Mouse (Mus musculus) midbrain, embryonic 14.5 days (tissue): ENCODE data around the gene Ushbp1. TPM values are rescaled to one million over a fixed set of nuclear protein-coding genes. Genes with fewer than 3 reads are reported as not detected.
"Not testable (repeated sequence)": the region's sequence is repeated elsewhere in the genome, so short reads cannot be mapped to it uniquely, and the experiment has no call there.

ENCODE experiments used
- ATAC-seq: fragments of 200-750 bp; cut with Nextera tagmentation; 2 replicates; pipeline ENCODE4 v1.8.0; 2017; ENCODE audit warnings: moderate number of reproducible peaks, moderate library complexity; ENCODE audit not compliant: low FRiP score, low TSS enrichment
- DNase-seq: peaks from one replicate; pipeline ENCODE4 v3.0.0-alpha.2; 2015
- H3K27ac ChIP-seq: fragments of 300-500 bp; sonication (generic); replicated peaks from 2 replicates; pipeline ENCODE4 v1.5.1; 2014; ENCODE audit warnings: mild to moderate bottlenecking, low read depth, low read length, moderate library complexity
- H3K27me3 ChIP-seq: fragments of 300-500 bp; sonication (generic); 2 replicates; pipeline ENCODE4 v1.6.1; 2014; ENCODE audit warnings: low read length, control low read depth, mixed read lengths; ENCODE audit not compliant: control insufficient read depth, insufficient read depth
- H3K36me3 ChIP-seq: fragments of 300-500 bp; sonication (generic); 2 replicates; pipeline ENCODE4 v1.6.1; 2014; ENCODE audit warnings: low read length, control low read depth; ENCODE audit not compliant: control insufficient read depth, insufficient read depth
- H3K4me1 ChIP-seq: fragments of 300-500 bp; sonication (generic); 2 replicates; pipeline ENCODE4 v1.6.1; 2014; ENCODE audit warnings: mild to moderate bottlenecking, antibody characterized with exemption, low read length, control low read depth; ENCODE audit not compliant: control insufficient read depth, insufficient read depth
- H3K4me2 ChIP-seq: fragments of 300-500 bp; sonication (generic); 2 replicates; pipeline ENCODE4 v1.6.1; 2014; ENCODE audit warnings: mild to moderate bottlenecking, low read length, moderate library complexity
- H3K4me3 ChIP-seq: fragments of 300-500 bp; sonication (generic); replicated peaks from 2 replicates; pipeline ENCODE4 v1.5.1; 2014; ENCODE audit warnings: low read depth, low read length
- H3K9ac ChIP-seq: fragments of 300-500 bp; sonication (generic); replicated peaks from 2 replicates; pipeline ENCODE4 v1.6.1; 2014; ENCODE audit warnings: mild to moderate bottlenecking, low read length, moderate library complexity
- H3K9me3 ChIP-seq: fragments of 300-500 bp; sonication (generic); 2 replicates; pipeline ENCODE4 v1.6.1; 2016; ENCODE audit warnings: low read length, control low read depth, mixed read lengths; ENCODE audit not compliant: control insufficient read depth
- WGBS: fragments of 180-500 bp; shearing (Covaris S2); extraction: QIAGEN DNeasy Blood & Tissue Kit; methylation state at CpG from one replicate; pipeline ENCODE4 v1.1.7; 2014; 5-methylcytosine and 5-hydroxymethylcytosine counted together
- polyA plus RNA-seq: library from polyadenylated mRNA; unstranded; fragments of >200 nt; fragmentation: Nextera tagmentation; extraction: Ambion mirVana; gene quantifications from 2 replicates; pipeline ENCODE4 v1.2.1, GENCODE M21; 2014

Ushbp1 gene
- polyA plus RNA-seq, 1 experiment from 2014 or later: 5.7 TPM

DNA sequence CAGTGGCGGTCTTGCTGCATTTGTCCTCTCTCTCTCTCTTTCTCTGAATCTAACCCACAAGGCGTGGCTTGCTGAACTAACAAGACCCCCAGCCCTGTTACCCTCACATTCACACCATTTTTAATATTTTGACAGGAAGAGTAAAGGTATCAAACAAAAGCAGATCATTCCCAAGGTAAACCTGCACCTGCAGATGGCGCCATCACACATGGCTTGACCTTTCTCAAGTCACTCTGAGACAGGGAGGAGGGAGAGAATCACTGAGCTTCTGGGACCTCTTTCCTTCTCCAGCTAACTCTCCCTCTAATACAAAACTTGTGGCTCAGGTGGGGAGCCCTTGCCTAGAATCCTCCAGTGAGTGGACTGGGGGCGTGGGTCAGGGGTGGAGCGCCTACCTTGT is 55.0 kb downstream of the Ushbp1 start:
- peak; percentile 60 for DNase-seq
- Histone ChIP-seq H3K4me2 (no peak overlapping the region), H3K4me3 (no peak overlapping the region), H3K9me3 (no peaks in the 10 kb centered on the region), H3K27ac (no peak overlapping the region), H3K9ac (no peak overlapping the region), H3K36me3 (peaks cover 74% of the 10 kb centered on the region), H3K4me1 (no peaks in the 10 kb centered on the region), H3K27me3 (no peaks in the 10 kb centered on the region)
- no peak for ATAC-seq
- WGBS: 81% methylated on average over 5 of the region's 5 CpGs

DNA sequence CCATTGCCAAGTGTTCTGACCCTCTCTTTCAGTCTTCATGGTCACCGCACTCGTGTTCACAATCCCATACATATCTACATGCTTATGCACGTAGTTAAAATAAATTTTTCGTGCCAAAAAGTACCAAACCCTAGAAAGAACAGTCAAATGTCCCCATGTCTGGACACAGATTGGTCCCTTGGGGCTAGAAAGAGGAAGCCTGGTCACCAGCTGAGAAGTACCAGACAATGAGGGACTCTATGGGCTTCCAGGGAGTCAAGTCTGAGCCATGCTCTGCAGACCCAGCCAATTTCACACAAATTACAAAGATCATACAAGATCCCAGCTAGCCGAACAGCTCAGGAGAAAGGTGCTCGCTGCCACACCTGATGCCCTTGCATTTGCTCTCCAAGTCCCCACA is 57.8 kb downstream of the Ushbp1 start:
- not testable (repeated sequence) for H3K4me2 ChIP-seq, H3K4me3 ChIP-seq, DNase-seq, H3K9ac ChIP-seq, H3K27me3 ChIP-seq, H3K4me1 ChIP-seq, ATAC-seq, H3K27ac ChIP-seq, H3K9me3 ChIP-seq
- H3K36me3 ChIP-seq: peaks cover 64% of the 10 kb centered on the region
- WGBS: 97% methylated on average over 6 of the region's 6 CpGs

Other genes starting within 250 kb of the Ushbp1 start
- 15.5 and 16.8 TPM in 2 replicates for gene Myo9b, start 123.1 kb downstream of the Ushbp1 start, polyA plus RNA-seq
- gene Haus8, start 122.9 kb downstream of the Ushbp1 start, polyA plus RNA-seq: 52.0 and 59.5 TPM in 2 replicates
- 121 TPM in 2 replicates for gene Use1, start 29.0 kb downstream of the Ushbp1 start, polyA plus RNA-seq
- gene Ocel1, start 24.5 kb downstream of the Ushbp1 start, polyA plus RNA-seq: 4.2 and 4.3 TPM in 2 replicates
- 24.9 and 29.4 TPM in 2 replicates for gene Nr2f6, start 13.8 kb downstream of the Ushbp1 start, polyA plus RNA-seq
- gene Babam1, start 1.1 kb upstream of the Ushbp1 start, polyA plus RNA-seq: 78.3 and 88.4 TPM in 2 replicates
- gene Ankle1, start 10.2 kb upstream of the Ushbp1 start, polyA plus RNA-seq: 3.0 and 5.3 TPM in 2 replicates
- 119 and 133 TPM in 2 replicates for gene Abhd8, start 67.9 kb upstream of the Ushbp1 start, polyA plus RNA-seq
- gene Mrpl34, start 69.2 kb upstream of the Ushbp1 start, polyA plus RNA-seq: 199 and 222 TPM in 2 replicates
- 213 and 233 TPM in 2 replicates for gene Dda1, start 73.4 kb upstream of the Ushbp1 start, polyA plus RNA-seq
- gene Ano8, start 90.2 kb upstream of the Ushbp1 start, polyA plus RNA-seq: 7.7 and 9.4 TPM in 2 replicates
- gene Gtpbp3, start 92.3 kb upstream of the Ushbp1 start, polyA plus RNA-seq: 4.9 and 5.2 TPM in 2 replicates
- 3.6 and 4.1 TPM in 2 replicates for gene Plvap, start 116.0 kb upstream of the Ushbp1 start, polyA plus RNA-seq
- gene Ccdc194, start 129.9 kb upstream of the Ushbp1 start, polyA plus RNA-seq: not detected in 2 replicates
- 0.86 and 7.9 TPM in 2 replicates for gene Bst2, start 141.7 kb upstream of the Ushbp1 start, polyA plus RNA-seq
- gene Mvb12a, start 147.1 kb upstream of the Ushbp1 start, polyA plus RNA-seq: 54.6 and 61.5 TPM in 2 replicates
- not detected in 2 replicates for gene Tmem221, start 163.1 kb upstream of the Ushbp1 start, polyA plus RNA-seq
- not detected in 2 replicates for gene Nxnl1, start 170.8 kb upstream of the Ushbp1 start, polyA plus RNA-seq
- 33.5 and 41.6 TPM in 2 replicates for gene Slc27a1, start 173.1 kb upstream of the Ushbp1 start, polyA plus RNA-seq
- gene Pgls, start 196.4 kb upstream of the Ushbp1 start, polyA plus RNA-seq: 241 and 269 TPM in 2 replicates
- gene Fam129c, start 201.8 kb upstream of the Ushbp1 start, polyA plus RNA-seq: 6.3 and 8.5 TPM in 2 replicates
- 60.4 and 70.3 TPM in 2 replicates for gene Colgalt1, start 215.2 kb upstream of the Ushbp1 start, polyA plus RNA-seq